Mouse (Mus musculus) T-helper 1 cell (primary cell): ENCODE results near the gene Cdh13.

Experiments
- in situ Hi-C: fragments of 300-600 bp; cut with MboI, MseI; formaldehyde crosslinking; loops from one replicate; pipeline ENCODE4 v1.15.1; 2025; ENCODE audit warnings: high pct_unique_total_duplicates

The Cdh13 gene

GRCm38 (mm10) chr8:119035126-119035525 is 751.6 kb downstream of the Cdh13 start:
- in situ Hi-C loops = no loop called here

GRCm38 (mm10) chr8:119037571-119037970 is 754.0 kb downstream of the Cdh13 start:
- in situ Hi-C loops = no loop called here

GRCm38 (mm10) chr8:119039358-119039757 is 755.8 kb downstream of the Cdh13 start:
- in situ Hi-C loops = no loop called here

GRCm38 (mm10) chr8:119057876-119058275 is 774.3 kb downstream of the Cdh13 start:
- in situ Hi-C loops = loop anchor here (25.0 kb wide), 1 partner anchor 1321 kb away; no protein-coding TSS in a partner anchor

GRCm38 (mm10) chr8:119061671-119062070 is 778.1 kb downstream of the Cdh13 start:
- in situ Hi-C loops = loop anchor here (25.0 kb wide), 1 partner anchor 1324 kb away; no protein-coding TSS in a partner anchor

GRCm38 (mm10) chr8:119064523-119064922 is 781.0 kb downstream of the Cdh13 start:
- in situ Hi-C loops = loop anchor here (25.0 kb wide), 1 partner anchor 1327 kb away; no protein-coding TSS in a partner anchor

- in situ Hi-C loops = loop anchor here (25.0 kb wide), 1 partner anchor 1335 kb away; no protein-coding TSS in a partner anchor
Observed at GRCm38 (mm10) chr8:119072291-119072690, 788.8 kb downstream of the Cdh13 start.

GRCm38 (mm10) chr8:119085022-119085421 is 801.5 kb downstream of the Cdh13 start:
- in situ Hi-C loops = no loop called here

GRCm38 (mm10) chr8:119098261-119098660 is 814.7 kb downstream of the Cdh13 start:
- in situ Hi-C loops = no loop called here

GRCm38 (mm10) chr8:119102871-119103270 is 819.3 kb downstream of the Cdh13 start:
- in situ Hi-C loops = no loop called here

GRCm38 (mm10) chr8:119109655-119110054 is 826.1 kb downstream of the Cdh13 start:
- in situ Hi-C loops = no loop called here

GRCm38 (mm10) chr8:119112861-119113260 is 829.3 kb downstream of the Cdh13 start:
- in situ Hi-C loops = no loop called here

GRCm38 (mm10) chr8:119121236-119121635 is 837.7 kb downstream of the Cdh13 start:
- in situ Hi-C loops = no loop called here

- in situ Hi-C loops = no loop called here
Observed at GRCm38 (mm10) chr8:119127841-119128240, 844.3 kb downstream of the Cdh13 start.

- in situ Hi-C loops = no loop called here
Observed at GRCm38 (mm10) chr8:119128266-119128665, 844.7 kb downstream of the Cdh13 start.

GRCm38 (mm10) chr8:119156454-119156921 is 873.0 kb downstream of the Cdh13 start:
- in situ Hi-C loops = no loop called here

- in situ Hi-C loops = no loop called here
Observed at GRCm38 (mm10) chr8:119158628-119159027, 875.1 kb downstream of the Cdh13 start.

- in situ Hi-C loops = no loop called here
Observed at GRCm38 (mm10) chr8:119159794-119160193, 876.3 kb downstream of the Cdh13 start.

- in situ Hi-C loops = no loop called here
Observed at GRCm38 (mm10) chr8:119164076-119164475, 880.5 kb downstream of the Cdh13 start.

GRCm38 (mm10) chr8:119177226-119177935 is 893.8 kb downstream of the Cdh13 start:
- in situ Hi-C loops = no loop called here

GRCm38 (mm10) chr8:119180626-119181025 is 897.1 kb downstream of the Cdh13 start:
- in situ Hi-C loops = no loop called here

- in situ Hi-C loops = no loop called here
Observed at GRCm38 (mm10) chr8:119195695-119196094, 912.2 kb downstream of the Cdh13 start.

GRCm38 (mm10) chr8:119196486-119197150 is 913.1 kb downstream of the Cdh13 start:
- in situ Hi-C loops = no loop called here
